Mouse (Mus musculus): Measurements from ENCODE around the gene Gm5089.

Gm5089 gene

DNA sequence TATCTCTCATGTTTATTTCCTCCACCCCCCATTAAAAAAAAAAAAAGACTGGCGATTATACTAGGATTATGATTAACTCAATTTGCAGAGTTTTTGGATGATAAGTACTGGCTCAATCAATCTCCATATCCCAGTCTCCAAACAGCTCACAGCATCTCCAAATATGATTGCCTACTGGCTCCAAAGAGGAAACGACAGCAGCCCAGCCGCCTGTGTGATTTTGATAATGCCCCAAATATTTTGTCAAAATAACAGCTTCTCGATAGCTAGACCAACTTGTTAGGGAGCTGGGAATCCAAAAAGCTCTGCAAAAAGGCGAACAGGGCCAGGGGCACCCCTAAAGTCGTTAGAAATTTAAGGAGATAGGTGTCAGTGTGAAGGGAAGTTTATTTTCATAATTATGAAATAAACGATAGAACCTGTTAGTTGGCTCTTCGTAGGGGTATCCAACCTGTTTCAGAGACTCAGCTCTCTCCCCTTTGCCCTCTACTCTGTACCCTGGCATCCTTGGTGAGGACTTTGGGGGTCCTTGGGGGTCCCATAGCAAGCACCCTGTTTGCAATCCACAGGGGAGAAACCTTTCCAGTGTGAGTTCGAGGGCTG lies 27.2 kb upstream of the Gm5089 start:
- no peak for DNase-seq (ENCODE audit: low spot score)

DNA sequence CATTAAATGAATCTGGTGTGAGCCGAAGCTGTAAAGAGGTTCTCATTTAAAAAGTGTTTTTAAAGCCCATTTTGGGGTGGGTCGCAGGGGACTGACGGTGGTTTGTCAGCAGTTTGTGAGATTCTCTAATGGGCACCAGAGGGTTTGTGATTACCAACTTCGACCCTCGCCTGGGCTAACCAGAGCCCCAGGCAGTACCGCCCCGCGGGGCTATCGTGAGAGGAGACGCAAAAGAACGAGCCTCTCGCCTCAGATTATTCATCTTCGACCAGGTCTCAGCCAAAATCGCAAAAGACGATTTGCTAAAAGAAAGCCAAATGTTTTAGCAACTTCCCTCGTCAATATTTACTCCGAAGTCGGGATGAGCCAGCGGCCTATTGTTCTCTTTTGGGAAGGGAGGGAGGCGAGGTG lies 26.4 kb upstream of the Gm5089 start:
- no peak for DNase-seq (ENCODE audit: low spot score)

DNA sequence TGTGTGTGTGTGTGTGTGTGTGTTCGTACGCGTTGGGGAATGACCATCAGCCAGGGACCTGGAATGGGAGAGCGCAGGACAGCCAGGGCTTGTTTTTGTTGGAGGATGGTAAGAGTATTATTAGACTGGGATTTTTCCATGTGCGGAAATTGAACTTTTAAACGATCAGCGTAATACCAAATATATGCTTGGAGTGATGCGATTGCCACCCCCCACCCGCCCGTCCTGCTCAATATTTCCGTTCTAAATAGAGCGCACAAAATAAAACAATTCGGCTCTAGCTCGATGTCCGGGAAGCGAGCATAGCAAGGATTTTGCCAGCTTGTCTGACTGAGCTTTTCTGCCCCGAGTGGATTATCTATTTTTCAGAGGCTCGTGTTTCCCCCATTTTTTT lies 25.9 kb upstream of the Gm5089 start:
- no peak for DNase-seq (ENCODE audit: low spot score)

DNA sequence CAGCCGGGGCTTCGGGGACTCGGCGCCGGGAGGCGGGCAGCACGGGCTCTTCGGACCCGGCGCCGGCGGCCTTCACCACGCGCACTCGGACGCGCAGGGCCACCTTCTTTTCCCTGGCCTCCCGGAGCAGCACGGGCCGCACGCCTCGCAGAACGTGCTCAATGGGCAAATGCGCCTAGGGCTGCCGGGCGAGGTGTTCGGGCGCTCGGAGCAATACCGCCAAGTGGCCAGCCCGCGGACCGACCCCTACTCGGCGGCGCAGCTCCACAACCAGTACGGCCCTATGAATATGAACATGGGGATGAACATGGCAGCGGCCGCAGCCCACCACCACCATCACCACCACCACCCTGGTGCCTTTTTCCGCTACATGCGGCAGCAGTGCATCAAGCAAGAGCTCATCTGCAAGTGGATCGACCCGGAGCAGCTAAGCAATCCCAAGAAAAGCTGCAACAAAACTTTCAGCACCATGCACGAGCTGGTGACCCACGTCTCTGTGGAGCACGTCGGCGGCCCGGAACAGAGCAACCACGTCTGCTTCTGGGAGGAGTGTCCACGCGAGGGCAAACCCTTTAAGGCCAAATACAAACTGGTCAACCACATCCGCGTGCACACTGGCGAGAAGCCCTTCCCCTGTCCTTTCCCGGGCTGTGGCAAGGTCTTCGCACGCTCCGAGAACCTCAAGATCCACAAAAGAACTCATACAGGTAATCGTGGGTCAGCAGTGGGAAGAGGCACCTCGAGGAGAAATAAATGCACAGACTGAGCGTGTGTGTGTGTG lies 25.3 kb upstream of the Gm5089 start:
- DNase-seq (ENCODE audit: low spot score): no peak

DNA sequence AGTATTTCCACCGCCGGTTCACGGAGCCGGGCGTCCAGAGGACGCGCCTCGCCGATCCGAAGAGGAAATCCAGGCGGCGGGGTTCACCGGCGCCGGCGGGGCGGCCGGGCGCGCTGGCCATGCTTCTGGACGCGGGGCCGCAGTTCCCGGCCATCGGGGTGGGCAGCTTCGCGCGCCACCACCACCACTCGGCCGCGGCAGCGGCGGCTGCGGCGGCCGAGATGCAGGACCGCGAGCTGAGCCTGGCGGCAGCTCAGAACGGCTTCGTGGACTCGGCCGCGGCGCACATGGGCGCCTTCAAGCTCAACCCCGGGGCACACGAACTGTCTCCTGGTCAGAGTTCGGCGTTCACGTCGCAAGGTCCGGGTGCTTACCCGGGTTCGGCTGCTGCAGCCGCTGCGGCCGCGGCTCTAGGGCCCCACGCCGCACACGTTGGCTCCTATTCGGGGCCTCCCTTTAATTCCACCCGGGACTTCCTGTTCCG lies 24.7 kb upstream of the Gm5089 start:
- DNase-seq (ENCODE audit: low spot score): no peak

DNA sequence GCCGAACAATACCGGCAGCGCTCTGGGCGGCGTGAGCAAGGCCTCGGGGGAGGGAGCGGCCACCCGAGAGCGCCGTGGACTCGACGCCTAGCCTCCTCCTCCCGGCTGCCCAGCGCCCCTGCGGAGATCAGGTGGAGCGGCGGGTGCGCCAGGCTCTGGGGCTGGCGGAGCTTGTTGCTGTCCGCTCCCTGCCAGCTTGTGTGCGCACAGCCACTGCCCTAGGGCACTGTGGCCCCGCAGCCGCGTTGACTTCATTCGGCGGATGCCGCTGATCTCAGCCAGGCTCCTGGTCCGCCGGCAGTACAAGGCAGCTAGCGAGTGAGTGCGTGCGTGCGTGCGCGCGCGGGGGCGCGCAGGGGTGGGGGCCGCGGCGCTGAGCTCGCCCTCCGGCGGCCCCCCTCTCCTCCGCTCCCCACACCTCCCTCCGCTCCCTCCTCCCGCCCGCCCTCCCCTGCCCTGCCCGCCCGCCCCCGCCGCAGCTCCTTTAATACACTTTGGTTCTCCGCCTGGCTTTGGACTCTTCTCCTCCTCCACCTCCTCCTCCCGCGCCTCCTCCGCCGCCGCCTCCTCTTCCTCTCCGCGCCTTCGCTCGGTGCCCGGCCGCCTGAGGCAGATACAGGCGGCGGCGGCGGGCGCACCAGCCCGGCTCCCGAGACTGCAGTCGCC lies 24.1 kb upstream of the Gm5089 start, which contains the start of gene Zic2:
Gene Zic2 (plus strand): TSS at position 545 of the 666 bp plus-strand sequence.
- DNase-seq (ENCODE audit: low spot score): no peak

DNA sequence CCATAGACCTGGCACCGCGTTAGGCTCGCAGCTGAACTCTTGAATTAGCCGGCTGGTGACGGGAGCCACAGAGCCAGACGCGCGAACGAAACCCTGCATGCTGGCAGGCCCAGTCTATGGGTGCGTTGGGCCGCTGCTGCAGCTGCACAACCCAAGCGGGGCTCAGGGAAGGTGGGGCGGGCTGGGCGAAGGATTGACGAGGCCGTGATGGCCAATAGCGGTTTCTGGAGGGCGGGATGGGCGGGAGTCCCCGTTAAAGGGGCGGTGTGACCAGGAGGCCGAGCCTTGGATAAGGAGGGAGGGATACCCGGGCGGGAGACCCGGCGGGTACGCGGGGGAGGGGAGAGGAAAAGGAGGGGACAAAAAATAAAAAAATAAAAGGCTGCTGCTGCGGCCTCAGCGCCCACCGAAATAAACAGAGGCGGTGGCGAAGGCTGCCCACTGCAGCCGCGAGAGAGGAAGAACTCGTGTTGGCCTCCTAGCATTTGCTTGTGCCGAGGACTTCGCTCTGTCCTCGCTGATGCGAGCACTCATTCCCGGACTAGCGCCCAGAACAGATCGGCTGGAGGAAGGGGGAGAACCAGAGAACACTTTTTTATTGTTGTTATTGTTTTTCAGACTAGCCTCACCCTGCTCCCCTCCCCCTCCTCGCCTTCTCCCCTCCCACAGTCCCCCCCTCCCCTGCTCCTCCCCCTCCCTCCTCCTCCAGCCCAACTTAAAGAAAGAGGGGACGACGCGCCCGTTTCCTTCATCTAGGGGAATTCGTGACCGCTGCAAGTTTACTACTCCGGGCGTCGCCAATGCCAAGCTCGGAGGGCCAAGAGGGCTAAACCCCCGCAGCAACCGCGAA lies 23.4 kb upstream of the Gm5089 start:
- no peak for DNase-seq (ENCODE audit: low spot score)

DNA sequence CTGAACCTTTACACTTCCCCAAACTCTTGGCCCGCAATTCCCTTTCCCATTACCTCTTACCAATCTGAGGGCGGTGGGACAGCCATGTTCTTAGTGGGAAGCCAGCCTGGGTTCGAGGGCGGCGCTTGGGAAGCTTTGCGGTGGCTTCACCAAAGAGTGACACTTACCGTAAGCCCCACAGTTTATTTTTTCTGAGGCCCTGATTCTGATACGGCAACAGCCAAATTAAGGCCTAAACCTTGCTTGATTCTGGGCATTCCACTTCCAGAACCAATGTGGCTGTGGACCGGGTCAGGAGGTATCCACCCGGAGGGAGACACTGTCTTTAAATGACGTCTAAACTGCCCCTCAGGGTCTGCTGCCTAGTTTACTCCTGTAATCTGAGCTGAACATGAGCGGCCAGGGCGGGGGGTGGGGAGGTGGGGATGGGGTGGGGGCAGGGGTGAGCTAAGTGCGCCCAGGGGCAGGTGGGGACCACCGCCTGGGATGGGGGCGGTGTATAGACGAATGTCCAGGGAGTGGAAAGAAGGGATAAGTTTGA lies 22.4 kb upstream of the Gm5089 start:
- DNase-seq (ENCODE audit: low spot score): no peak

DNA sequence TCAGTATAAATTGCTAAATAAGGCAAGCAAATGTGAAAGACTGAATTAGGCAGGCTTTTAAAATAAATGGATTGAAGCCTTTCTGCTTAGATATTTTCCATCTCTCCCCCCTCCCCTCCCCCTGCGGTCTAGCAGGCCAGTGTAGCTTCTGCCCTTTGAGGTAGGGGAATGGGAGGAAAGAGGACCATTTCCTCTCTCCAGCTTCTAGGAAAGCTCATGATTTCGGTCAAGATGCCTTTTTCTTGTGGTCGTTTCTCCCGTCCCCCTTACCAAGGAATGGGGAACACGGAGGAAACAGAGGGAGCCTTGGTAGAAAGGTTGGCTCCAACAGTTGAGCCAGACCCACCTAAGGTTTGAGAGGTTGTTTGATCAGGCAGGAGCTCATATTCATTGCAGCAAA lies 21.7 kb upstream of the Gm5089 start:
- no peak for DNase-seq (ENCODE audit: low spot score)

DNA sequence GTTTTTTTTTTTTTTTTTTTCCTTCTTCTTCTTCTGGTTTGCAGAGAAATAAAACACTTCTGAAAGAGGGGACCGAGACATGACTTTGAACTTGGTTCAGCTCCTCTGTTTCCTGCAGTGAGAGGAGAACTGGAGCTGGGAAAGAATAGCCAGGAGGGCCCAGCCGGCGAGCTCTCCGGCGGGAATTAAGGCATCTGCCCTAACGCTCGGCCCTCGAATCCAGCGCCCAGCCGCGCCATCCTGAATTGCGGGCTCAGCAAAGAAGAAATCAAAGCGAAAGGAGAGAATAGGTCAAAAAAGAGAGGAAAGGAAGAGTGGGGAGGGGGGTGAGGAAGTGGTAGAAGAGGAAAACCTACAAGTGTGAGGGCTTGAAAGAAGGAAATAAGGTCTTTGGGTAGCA lies 21.2 kb upstream of the Gm5089 start:
- DNase-seq (ENCODE audit: low spot score): no peak

DNA sequence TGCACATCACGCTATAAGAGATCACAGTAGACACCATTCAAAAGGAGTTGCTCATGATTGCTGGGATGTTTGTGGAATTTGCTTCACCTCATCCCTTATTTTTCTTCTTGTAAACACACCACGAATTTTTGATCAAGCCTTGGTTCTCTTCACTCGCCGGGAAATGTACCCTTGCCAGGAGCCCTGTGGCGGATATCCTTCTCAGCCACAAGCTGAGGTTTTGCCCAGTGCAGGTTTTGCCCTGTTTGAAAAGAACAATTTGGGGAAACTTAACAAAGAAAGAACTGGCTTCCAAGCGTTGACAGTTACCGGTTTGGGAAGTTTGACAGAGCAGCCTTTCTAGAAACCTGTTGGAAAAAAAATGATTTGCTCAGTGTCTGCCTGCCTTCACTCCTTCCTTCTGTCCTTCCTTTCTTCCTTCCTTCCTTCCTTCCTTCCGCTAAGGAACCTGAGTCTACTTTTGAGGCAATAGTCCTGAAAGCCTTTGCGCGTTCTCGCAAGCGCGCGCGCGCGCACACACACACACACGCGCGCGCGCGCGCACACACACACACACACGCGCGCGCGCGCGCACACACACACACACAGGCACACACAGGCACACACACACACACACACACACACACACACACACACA lies 20.7 kb upstream of the Gm5089 start:
- DNase-seq (ENCODE audit: low spot score): no peak

DNA sequence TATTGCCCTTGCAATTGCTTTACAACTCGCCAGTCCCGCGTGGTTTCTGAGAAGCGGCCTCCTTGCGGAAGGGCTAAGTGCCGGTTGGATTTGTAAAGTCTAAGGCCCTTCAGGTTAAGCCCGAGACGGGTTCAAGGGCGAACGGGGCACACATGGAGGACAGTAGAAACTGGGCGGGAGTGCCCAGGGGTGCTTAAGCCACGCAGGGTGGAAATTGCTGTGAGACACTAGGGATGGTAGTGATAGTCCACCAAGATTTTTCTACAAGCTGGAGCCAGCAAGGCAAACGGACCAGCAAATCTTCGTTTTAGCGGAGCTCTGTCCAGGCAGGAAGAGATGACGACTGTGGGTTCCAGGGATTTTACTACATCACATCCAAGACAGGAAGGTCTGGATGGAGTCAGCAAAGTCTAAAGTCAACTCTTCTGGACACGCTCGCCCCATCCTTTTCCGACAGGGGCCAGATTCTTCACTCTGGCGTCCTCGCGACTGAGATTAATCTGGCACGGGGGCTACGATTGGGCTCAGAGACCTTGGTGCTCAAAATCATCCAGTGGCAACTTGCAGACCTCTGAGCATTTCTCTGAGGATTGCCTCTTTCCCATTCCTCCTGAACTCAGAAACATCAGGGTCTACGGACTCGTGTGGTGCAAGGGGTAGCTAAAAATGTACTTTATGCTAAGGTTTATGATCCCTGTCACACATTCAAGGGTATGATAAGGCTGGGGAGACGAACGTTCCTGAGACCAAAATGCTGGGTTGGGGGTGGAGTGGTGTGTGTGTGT lies 18.2 kb upstream of the Gm5089 start:
- DNase-seq (ENCODE audit: low spot score): no peak

DNA sequence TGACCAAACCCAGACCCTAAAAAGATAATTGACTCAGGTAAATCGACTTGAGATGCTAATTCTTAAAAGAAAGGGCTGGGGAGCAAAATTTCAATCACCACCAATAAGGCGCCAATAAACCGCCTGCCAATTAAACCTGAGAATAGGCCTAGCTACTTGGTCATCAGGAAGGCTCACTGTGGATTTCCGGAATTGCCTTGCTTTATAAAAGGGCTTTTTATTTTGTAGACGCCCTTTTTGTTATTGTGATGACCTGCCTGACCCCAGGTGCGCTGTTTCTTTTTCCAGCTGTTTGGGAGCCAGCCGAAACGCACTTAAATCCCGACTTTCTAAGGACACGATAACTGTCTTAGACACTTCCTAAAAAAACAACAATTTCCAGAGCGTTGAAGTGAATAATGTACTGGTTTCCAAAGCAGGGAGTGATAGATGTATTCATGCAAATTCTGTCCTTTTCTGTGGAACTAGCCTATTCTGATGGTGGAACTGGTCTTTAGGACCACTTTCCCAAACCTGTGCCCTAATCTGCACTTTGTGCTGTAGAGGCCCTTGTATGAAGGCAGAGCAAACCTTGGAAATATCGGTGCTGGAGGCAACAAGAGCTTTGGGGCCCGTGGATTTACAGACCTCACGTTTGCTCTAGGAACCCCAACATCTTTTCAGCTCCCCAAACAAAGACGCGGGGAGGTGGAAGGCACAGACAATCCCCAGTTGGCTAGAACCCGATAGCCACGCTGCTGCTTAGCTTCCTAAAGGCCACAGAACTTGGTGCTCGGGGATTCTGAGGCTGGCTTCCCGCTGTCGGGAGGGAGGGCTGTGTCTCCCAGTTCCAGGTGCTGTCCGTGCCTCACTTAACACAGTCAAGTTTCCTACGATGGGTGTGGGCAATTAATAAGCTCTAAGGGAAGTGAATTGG lies 17.3 kb upstream of the Gm5089 start:
- no peak for DNase-seq (ENCODE audit: low spot score)

DNA sequence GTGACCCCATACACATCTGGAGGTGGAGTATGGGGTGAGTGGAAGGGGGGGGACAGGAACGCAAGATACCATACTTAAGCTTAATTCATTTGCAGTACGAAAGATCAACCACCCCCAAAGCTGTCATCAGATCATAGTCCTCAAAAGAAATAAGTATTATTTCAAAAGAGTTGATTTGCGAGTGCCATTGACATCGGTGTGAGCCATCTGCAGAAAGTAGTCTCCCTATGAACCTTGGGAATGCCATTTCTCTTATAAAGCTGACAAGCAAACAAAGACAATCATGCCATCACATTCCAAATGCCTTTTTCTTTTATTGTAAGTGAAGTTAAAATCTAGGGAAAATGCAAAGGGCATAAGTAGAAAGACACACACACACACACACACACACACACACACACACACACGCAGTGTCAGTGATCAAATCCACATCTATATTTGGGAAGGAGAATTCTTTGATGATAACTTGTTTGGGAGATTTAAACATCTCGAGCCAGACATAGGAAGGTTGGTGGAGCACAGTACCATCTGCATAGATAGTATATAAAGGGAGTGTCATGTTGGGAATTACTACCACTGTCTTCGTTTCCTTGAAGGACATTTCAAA lies 15.9 kb upstream of the Gm5089 start:
- DNase-seq (ENCODE audit: low spot score): no peak

DNA sequence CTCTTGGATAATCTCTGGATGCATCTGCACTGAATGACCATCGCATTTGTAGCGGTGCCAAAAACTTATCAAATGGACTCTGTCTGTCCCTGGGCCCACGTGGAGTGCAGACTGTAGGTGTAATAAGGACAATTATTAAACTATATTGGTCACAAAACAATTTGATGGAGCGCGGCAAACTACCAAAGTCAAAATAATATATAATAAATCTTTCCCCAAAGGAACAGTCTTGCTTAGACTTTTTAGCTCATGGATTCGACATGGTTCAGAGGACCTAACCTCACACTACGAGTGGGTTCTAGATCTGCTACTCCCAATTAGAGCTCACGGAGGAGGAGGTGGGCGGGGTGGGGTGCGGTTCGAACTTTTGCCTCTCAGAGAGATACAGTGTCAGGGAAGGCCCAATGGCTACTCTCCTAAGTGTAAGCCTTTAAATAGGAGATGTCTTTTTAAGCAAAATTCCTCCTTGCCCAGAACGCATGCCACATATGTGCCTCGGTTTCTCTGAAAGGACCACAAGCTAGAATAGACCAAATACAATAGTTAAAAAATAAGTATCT lies 15.1 kb upstream of the Gm5089 start:
- DNase-seq (ENCODE audit: low spot score): no peak

DNA sequence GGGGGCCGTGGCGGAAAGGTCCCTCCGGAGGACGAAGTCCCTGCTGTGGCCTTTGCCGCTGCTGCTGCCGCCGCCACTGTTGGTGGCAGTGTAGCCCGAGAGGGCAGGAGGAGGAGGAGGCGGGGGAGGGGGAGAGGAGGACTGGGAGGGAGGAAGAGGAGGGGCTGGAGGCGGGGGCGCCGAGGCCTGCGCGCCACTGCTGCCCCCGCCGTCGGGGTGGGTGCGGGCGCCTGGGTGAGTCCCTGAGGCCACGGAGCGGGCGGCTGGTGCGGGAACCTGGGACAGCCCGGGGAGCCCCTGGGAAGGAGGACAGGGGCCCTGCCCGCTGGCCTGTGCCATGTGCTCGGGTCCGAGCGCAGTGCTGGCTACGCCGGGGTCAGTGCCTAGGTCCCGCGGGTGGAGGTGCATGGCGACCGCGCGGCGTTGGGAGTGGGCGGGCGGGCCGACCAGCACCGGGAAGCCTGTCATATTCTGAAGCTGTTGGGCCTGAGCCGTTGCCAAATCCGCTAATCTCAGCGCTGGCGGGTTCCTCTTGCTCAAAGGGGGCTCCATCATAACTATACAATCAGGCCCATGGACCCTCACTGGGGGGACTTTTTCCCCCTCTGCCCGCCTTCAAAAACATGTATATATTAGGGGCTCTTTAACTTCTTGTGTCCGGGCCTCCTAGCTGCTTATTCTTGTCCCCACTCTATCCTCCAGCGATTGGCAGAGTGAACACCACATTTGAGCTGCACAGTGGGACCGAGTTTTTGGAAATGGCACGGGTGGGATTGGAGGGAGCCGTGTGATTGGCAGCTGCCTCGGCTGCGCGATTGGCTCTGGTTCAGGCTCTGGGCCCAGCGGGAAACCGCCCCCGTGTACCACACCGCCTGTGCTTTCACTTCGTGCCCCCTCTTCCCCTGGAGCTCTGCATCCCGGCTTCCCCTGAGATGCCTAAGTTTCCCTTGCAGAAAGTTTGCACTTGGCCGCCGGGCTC lies 14.1 kb upstream of the Gm5089 start, which contains the start of gene Zic5:
Gene Zic5 (minus strand): TSS at position 915 of the 979 bp plus-strand sequence.
- DNase-seq (ENCODE audit: low spot score): no peak

DNA sequence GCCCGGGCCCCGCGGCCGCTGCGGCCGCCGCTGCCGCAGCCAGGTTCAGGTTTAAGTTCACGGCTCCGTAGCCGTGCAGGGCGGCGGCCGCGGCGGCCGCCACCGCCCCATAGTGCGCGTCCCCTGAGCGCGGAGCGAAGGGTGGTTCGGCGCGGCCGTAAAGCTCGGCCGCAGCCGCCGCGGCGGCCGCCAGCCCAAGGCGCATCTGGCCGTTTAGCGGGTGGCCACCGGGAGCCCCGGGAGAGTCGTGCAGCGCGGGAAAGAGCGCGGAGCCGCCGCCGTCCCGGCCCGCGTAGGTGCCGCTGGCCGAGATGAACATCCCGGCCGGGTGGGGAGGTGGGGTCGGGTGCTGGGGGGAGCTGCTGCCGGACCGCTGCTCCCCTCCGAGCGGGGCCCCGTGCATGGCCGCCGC lies 13.4 kb upstream of the Gm5089 start:
- DNase-seq (ENCODE audit: low spot score): no peak
